Mouse (Mus musculus): Measurements from ENCODE around the gene Erv3.
"Not testable (repeated sequence)": the region's sequence is repeated elsewhere in the genome, so short reads cannot be mapped to it uniquely, and the experiment has no call there.

The Erv3 gene

GRCm38 (mm10) chr2:131864262-131864796, 4.8 kb upstream of the Erv3 start:
- no peak for DNase-seq (ENCODE audit: low spot score in 2 of 2)

- no peak for DNase-seq (ENCODE audit: low spot score in 2 of 2)
Measured at GRCm38 (mm10) chr2:131863472-131863871, 3.9 kb upstream of the Erv3 start.

- DNase-seq (ENCODE audit: low spot score in 2 of 2), result no peak
Measured at GRCm38 (mm10) chr2:131862617-131863275, 3.2 kb upstream of the Erv3 start.

- no peak for DNase-seq (ENCODE audit: low spot score in 2 of 2)
Measured at GRCm38 (mm10) chr2:131857838-131858237, 1.7 kb downstream of the Erv3 start.

- no peak for DNase-seq (ENCODE audit: low spot score in 2 of 2)
Measured at GRCm38 (mm10) chr2:131853719-131854118, 5.8 kb downstream of the Erv3 start.

- peak in 1 of 2 experiments; percentile 41 for DNase-seq (ENCODE audit: low spot score in 2 of 2)
Measured at GRCm38 (mm10) chr2:131851333-131852092, 8.0 kb downstream of the Erv3 start.

- no peak for DNase-seq (ENCODE audit: low spot score in 2 of 2)
Measured at GRCm38 (mm10) chr2:131850047-131850446, 9.5 kb downstream of the Erv3 start.

GRCm38 (mm10) chr2:131847501-131848359, 11.8 kb downstream of the Erv3 start:
- peak; percentile 69 to 73 for DNase-seq (ENCODE audit: low spot score in 2 of 2)

- DNase-seq (ENCODE audit: low spot score in 2 of 2), result no peak
Measured at GRCm38 (mm10) chr2:131846811-131847210, 12.7 kb downstream of the Erv3 start.

GRCm38 (mm10) chr2:131846132-131846710, 13.3 kb downstream of the Erv3 start:
- no peak for DNase-seq (ENCODE audit: low spot score in 2 of 2)

- DNase-seq (ENCODE audit: low spot score in 2 of 2), result no peak
Measured at GRCm38 (mm10) chr2:131845671-131846070, 13.9 kb downstream of the Erv3 start.

GRCm38 (mm10) chr2:131842568-131842967, 17.0 kb downstream of the Erv3 start:
- DNase-seq (ENCODE audit: low spot score in 2 of 2), result no peak

- DNase-seq (ENCODE audit: low spot score in 2 of 2), result no peak
Measured at GRCm38 (mm10) chr2:131841321-131841693, 18.2 kb downstream of the Erv3 start.

GRCm38 (mm10) chr2:131840611-131841320, 18.8 kb downstream of the Erv3 start:
- peak in 1 of 2 experiments; percentile 41 for DNase-seq (ENCODE audit: low spot score in 2 of 2)

- DNase-seq (ENCODE audit: low spot score in 2 of 2), result no peak
Measured at GRCm38 (mm10) chr2:131834296-131834695, 25.3 kb downstream of the Erv3 start.

GRCm38 (mm10) chr2:131831861-131832260, 27.7 kb downstream of the Erv3 start:
- no peak for DNase-seq (ENCODE audit: low spot score in 2 of 2)

GRCm38 (mm10) chr2:131830945-131831344, 28.6 kb downstream of the Erv3 start:
- not testable (repeated sequence) for DNase-seq (ENCODE audit: low spot score in 2 of 2)

GRCm38 (mm10) chr2:131827999-131828975, 31.3 kb downstream of the Erv3 start:
- peak; percentile 34 to 63 for DNase-seq (ENCODE audit: low spot score in 2 of 2)

GRCm38 (mm10) chr2:131827026-131827687, 32.4 kb downstream of the Erv3 start:
- DNase-seq (ENCODE audit: low spot score in 2 of 2), result no peak

Measured in right cerebral cortex, postnatal 36 days (tissue).